Comparison of ENCODE assay signal across 9 mouse cellular contexts in the genomic region with DNA sequence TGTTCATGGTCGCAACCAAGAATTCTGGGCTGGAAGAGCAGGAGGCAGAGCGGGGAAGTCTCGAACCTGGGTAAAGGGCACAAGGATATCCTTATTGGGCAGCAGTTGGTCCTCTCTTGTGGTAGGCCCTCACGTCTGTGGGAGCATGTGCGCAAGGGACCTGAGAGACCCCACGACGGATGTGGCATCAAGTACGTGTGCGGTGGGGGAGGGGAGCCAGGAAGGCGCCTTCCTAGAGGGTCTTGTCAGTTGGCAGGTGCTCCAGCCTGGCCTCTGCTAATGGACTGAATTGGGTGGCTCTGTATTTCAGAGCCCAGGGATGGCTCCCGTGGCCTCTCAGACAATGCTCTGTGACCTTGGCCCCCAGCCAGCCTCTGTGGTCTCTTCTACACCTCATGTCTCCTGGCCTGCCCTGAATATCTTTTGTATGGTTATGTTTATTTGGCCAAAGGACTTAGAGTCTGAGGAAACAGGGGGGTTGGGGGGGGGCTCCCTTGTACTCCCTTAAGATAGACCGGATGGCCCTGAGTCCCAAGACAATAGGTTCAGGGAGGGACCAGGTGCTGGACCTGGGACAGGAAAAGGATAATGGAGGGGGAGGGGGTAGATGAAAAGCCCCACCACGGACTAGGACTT.
DNase-seq lines count a peak whose midpoint lies in the region; ATAC-seq lines count a peak whose summit lies in the region.
"Had no signal": no experiment of that assay in that cellular context is flagged by ENCODE, and none has a peak within 500 bp of the region (broad histone marks: within the 10 kb centered on the region; RNA-seq: fewer than 3 reads in every experiment).

No protein-coding gene starts in this region.

- no peaks in the 10 kb centered on the region for H3K9me3 ChIP-seq in midbrain, embryonic 14.5 days (ENCODE audit: control insufficient read depth, low read length)
- no peaks in the 10 kb centered on the region for H3K9me3 ChIP-seq in midbrain, embryonic 16.5 days (replicated peaks; ENCODE audit: control insufficient read depth, low read length, poor library complexity, severe bottlenecking)
- no peaks in the 10 kb centered on the region for H3K9me3 ChIP-seq in lung, embryonic 15.5 days
- H3K9me3 ChIP-seq: embryonic facial prominence, embryonic 12.5 days; limb, embryonic 13.5 days had no signal

- H3K27me3 ChIP-seq in midbrain, embryonic 14.5 days (ENCODE audit: control insufficient read depth, insufficient read depth, low read length): no peaks in the 10 kb centered on the region
- H3K27me3 ChIP-seq in midbrain, embryonic 16.5 days (ENCODE audit: control insufficient read depth, insufficient read depth, low read depth, low read length): no peaks in the 10 kb centered on the region
- H3K27me3 ChIP-seq in lung, embryonic 15.5 days: no peaks in the 10 kb centered on the region

- intact Hi-C loops in heart, postnatal 14 days (cut with DNase I): no loop called here

- no peak for DNase-seq in midbrain, embryonic 14.5 days
- peak; percentile 65 to 77 for DNase-seq in heart, postnatal 14 days
- no peak for DNase-seq in right cerebral cortex, postnatal 25 days
- DNase-seq in ovary, adult 18-20 months (ENCODE audit: low spot score): no peak
- DNase-seq in left cerebral cortex, adult 8-10 months (ENCODE audit: low spot score in 2 of 2): no peak

- ATAC-seq in midbrain, embryonic 14.5 days (ENCODE audit: low FRiP score, low TSS enrichment): no peak
- ATAC-seq in midbrain, embryonic 16.5 days: no peak
- peak; percentile 45 for ATAC-seq in lung, embryonic 15.5 days (ENCODE audit: borderline replicate concordance, extremely low read depth, low FRiP score, low TSS enrichment)

- 75% methylated on average over 13 of the region's 13 CpGs for WGBS in midbrain, embryonic 14.5 days
- WGBS in midbrain, embryonic 16.5 days: 77% methylated on average over 13 of the region's 13 CpGs
- 79% methylated on average over 13 of the region's 13 CpGs for WGBS in lung, embryonic 15.5 days

- H3K4me1 ChIP-seq in midbrain, embryonic 14.5 days (ENCODE audit: control insufficient read depth, insufficient read depth, low read length): peaks cover 62% of the 10 kb centered on the region
- H3K4me1 ChIP-seq in midbrain, embryonic 16.5 days (ENCODE audit: control insufficient read depth, insufficient read depth, low read length): peaks cover 31% of the 10 kb centered on the region
- H3K4me1 ChIP-seq in lung, embryonic 15.5 days: peaks cover 64% of the 10 kb centered on the region

- no peak overlapping the region for H3K4me3 ChIP-seq in midbrain, embryonic 14.5 days (replicated peaks; ENCODE audit: low read depth, low read length)
- no peak overlapping the region for H3K4me3 ChIP-seq in midbrain, embryonic 16.5 days (ENCODE audit: low read depth, low read length)
- H3K4me3 ChIP-seq in lung, embryonic 15.5 days: no peak overlapping the region
- H3K4me3 ChIP-seq: embryonic facial prominence, embryonic 12.5 days; limb, embryonic 13.5 days had no signal

- no peak overlapping the region for H3K4me2 ChIP-seq in midbrain, embryonic 14.5 days (ENCODE audit: low read length)
- H3K4me2 ChIP-seq in midbrain, embryonic 16.5 days (ENCODE audit: low read length): no peak overlapping the region
- no peak overlapping the region for H3K4me2 ChIP-seq in lung, embryonic 15.5 days
- H3K4me2 ChIP-seq: embryonic facial prominence, embryonic 12.5 days; limb, embryonic 13.5 days had no signal

- H3K36me3 ChIP-seq in midbrain, embryonic 14.5 days (ENCODE audit: control insufficient read depth, insufficient read depth, low read length): no peaks in the 10 kb centered on the region
- no peaks in the 10 kb centered on the region for H3K36me3 ChIP-seq in midbrain, embryonic 16.5 days (ENCODE audit: control insufficient read depth, insufficient read depth, low read length)
- H3K36me3 ChIP-seq in lung, embryonic 15.5 days: no peaks in the 10 kb centered on the region
- H3K36me3 ChIP-seq: embryonic facial prominence, embryonic 12.5 days; limb, embryonic 13.5 days had no signal

- no peak overlapping the region for H3K9ac ChIP-seq in midbrain, embryonic 14.5 days (replicated peaks; ENCODE audit: low read length)
- no peak overlapping the region for H3K9ac ChIP-seq in midbrain, embryonic 16.5 days (ENCODE audit: low read depth, low read length)
- H3K9ac ChIP-seq in lung, embryonic 15.5 days: no peak overlapping the region
- H3K9ac ChIP-seq: embryonic facial prominence, embryonic 12.5 days; limb, embryonic 13.5 days had no signal

- H3K27ac ChIP-seq in midbrain, embryonic 14.5 days (replicated peaks; ENCODE audit: low read depth, low read length): 0 out of 2 replicates have a peak overlapping the region, but pooled peaks have one; percentile 14
- no peak overlapping the region for H3K27ac ChIP-seq in midbrain, embryonic 16.5 days (ENCODE audit: low read length)
- peak overlapping the region; percentile 68 for H3K27ac ChIP-seq in lung, embryonic 15.5 days
- H3K27ac ChIP-seq: embryonic facial prominence, embryonic 12.5 days; limb, embryonic 13.5 days had no signal

Comparison
In these comparisons a context has a peak if more than half of its experiments do, and no peak if none do; other contexts are left out.
1. DNase-seq: peak in heart, postnatal 14 days (2 of 2); none in midbrain, embryonic 14.5 days (single experiment), right cerebral cortex, postnatal 25 days (single experiment), ovary, adult 18-20 months (single experiment) and left cerebral cortex, adult 8-10 months (0 of 2).